Mouse (Mus musculus): Measurements from ENCODE around the gene Cldn20. TPM values are rescaled to one million over a fixed set of nuclear protein-coding genes. Genes with fewer than 3 reads are reported as not detected.

Cldn20 gene
- polyA plus RNA-seq, 1 experiment from 2014 or later, result not detected

DNA sequence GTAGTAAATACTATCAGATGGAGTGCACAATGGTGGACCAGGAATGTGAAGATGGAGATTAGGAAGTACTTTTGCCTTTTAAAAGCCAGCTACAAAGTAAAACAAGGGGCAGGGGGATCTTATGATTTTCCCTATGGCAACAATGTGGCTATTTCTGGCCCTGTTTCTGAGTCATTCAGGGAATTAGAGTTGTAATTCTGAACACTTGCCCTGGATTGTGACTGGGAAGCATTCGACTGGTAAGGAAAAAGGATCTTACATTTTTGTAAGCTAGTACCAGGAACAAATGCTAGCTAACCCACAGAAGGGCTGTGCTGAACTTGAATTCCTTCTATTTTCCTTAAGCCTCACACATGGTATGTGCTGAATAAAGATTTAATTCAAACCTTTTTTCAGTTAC is 713 bp upstream of the Cldn20 start:
- DNase-seq, result no peak
- 81% methylated on average over 1 of the region's 1 CpGs for WGBS (ENCODE audit: insufficient replicate concordance)
- Histone ChIP-seq H3K27me3 (ENCODE audit: insufficient read depth, low read length) (no peaks in the 10 kb centered on the region), H3K9ac (replicated peaks) (no peak overlapping the region), H3K36me3 (replicated peaks; ENCODE audit: insufficient read depth, low read length) (no peaks in the 10 kb centered on the region; the same call in none of the 2 replicates), H3K4me1 (ENCODE audit: insufficient read depth) (no peaks in the 10 kb centered on the region), H3K4me3 (ENCODE audit: low read depth, low read length) (no peak overlapping the region), H3K27ac (ENCODE audit: low read depth) (no peak overlapping the region), H3K4me2 (ENCODE audit: low read depth, low read length) (no peak overlapping the region), H3K9me3 (ENCODE audit: low read length) (no peaks in the 10 kb centered on the region)
- no peak for TF ChIP-seq EP300 (IDR thresholded peaks at IDR 0.05; ENCODE audit: low read depth)
- no peak for TF ChIP-seq CTCF (IDR thresholded peaks at IDR 0.05; ENCODE audit: low read depth)
- no peak for ATAC-seq

DNA sequence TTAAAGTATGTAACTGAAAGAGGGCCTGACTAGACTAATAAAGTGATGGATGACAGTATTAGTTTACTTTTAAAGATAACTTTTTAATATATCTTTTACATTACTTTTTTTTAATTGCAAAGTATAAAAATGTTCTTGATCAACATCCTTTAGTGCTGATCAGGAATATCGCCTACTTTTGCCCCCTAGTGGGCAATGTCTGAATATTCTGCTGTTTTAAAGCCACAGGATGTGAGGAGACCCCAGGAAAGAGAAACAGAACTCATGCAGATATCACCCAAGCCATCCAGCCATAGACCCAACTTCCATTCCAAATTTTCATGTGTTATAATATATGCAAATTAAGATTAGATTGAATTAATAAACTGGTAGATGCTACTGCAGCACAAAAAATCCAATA is 1.1 kb downstream of the Cldn20 start:
- DNase-seq, result no peak
- no peaks in the 10 kb centered on the region for H3K27me3 ChIP-seq (ENCODE audit: insufficient read depth, low read length)
- H3K9me3 ChIP-seq (ENCODE audit: low read length), result no peaks in the 10 kb centered on the region
- no peak overlapping the region for H3K4me3 ChIP-seq (ENCODE audit: low read depth, low read length)
- 29% methylated on average over 1 of the region's 1 CpGs for WGBS (ENCODE audit: insufficient replicate concordance)
- no peak for ATAC-seq
- H3K27ac ChIP-seq (ENCODE audit: low read depth), result no peak overlapping the region
- no peaks in the 10 kb centered on the region for H3K4me1 ChIP-seq (ENCODE audit: insufficient read depth)
- no peaks in the 10 kb centered on the region; the same call in none of the 2 replicates for H3K36me3 ChIP-seq (replicated peaks; ENCODE audit: insufficient read depth, low read length)
- TF ChIP-seq CTCF (IDR thresholded peaks at IDR 0.05; ENCODE audit: low read depth), result peak; percentile 60
- no peak for TF ChIP-seq EP300 (IDR thresholded peaks at IDR 0.05; ENCODE audit: low read depth)
- no peak overlapping the region for H3K4me2 ChIP-seq (ENCODE audit: low read depth, low read length)
- H3K9ac ChIP-seq (replicated peaks), result no peak overlapping the region

- 66% methylated on average over 2 of the region's 2 CpGs for WGBS (ENCODE audit: insufficient replicate concordance)
- H3K27ac ChIP-seq (ENCODE audit: low read depth), result no peak overlapping the region
- H3K9ac ChIP-seq (replicated peaks), result no peak overlapping the region
- H3K4me1 ChIP-seq (ENCODE audit: insufficient read depth), result no peaks in the 10 kb centered on the region
- peaks cover 9% of the 10 kb centered on the region for H3K36me3 ChIP-seq (replicated peaks; ENCODE audit: insufficient read depth, low read length)
- H3K27me3 ChIP-seq (ENCODE audit: insufficient read depth, low read length), result no peaks in the 10 kb centered on the region
- ATAC-seq, result no peak
- H3K4me2 ChIP-seq (ENCODE audit: low read depth, low read length), result no peak overlapping the region
- H3K9me3 ChIP-seq (ENCODE audit: low read length), result no peaks in the 10 kb centered on the region
- no peak for DNase-seq
- TF ChIP-seq CTCF (IDR thresholded peaks at IDR 0.05; ENCODE audit: low read depth), result no peak
- no peak for TF ChIP-seq EP300 (IDR thresholded peaks at IDR 0.05; ENCODE audit: low read depth)
- H3K4me3 ChIP-seq (ENCODE audit: low read depth, low read length), result no peak overlapping the region
These were observed 8.0 kb downstream of the Cldn20 start for GRCm38 (mm10) chr17:3540304-3540703.

GRCm38 (mm10) chr17:3541033-3541432 is 8.7 kb downstream of the Cldn20 start:
- ATAC-seq (no peak), DNase-seq (no peak)
- Histone ChIP-seq H3K27me3 (ENCODE audit: insufficient read depth, low read length) (no peaks in the 10 kb centered on the region), H3K27ac (ENCODE audit: low read depth) (no peak overlapping the region), H3K4me3 (ENCODE audit: low read depth, low read length) (no peak overlapping the region), H3K36me3 (replicated peaks; ENCODE audit: insufficient read depth, low read length) (peaks cover 13% of the 10 kb centered on the region), H3K4me2 (ENCODE audit: low read depth, low read length) (no peak overlapping the region), H3K9me3 (ENCODE audit: low read length) (no peaks in the 10 kb centered on the region), H3K9ac (replicated peaks) (no peak overlapping the region), H3K4me1 (ENCODE audit: insufficient read depth) (no peaks in the 10 kb centered on the region)
- WGBS (ENCODE audit: insufficient replicate concordance), result 81% methylated on average over 5 of the region's 5 CpGs
- TF ChIP-seq CTCF (IDR thresholded peaks at IDR 0.05; ENCODE audit: low read depth) (no peak), EP300 (IDR thresholded peaks at IDR 0.05; ENCODE audit: low read depth) (no peak)

DNA sequence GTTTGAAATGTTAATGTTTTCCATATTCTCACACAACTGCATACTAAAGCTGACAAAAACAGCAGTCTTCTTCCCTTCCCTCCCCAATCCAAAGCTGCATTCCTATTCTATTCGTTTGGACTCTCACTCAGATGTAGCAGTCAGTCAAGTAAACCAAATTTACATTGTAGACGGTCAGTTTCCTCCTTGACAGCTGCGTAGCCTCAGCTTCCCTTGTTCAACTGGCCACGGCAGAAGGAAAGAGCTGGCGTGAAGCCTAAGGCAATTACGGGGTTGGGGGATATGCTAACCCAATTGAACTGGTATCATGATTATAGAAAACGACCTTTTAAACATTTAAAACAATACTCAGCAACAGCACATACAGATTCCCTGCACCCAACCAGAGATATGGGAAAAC is 15.4 kb downstream of the Cldn20 start:
- Histone ChIP-seq H3K27me3 (ENCODE audit: insufficient read depth, low read length) (no peaks in the 10 kb centered on the region), H3K9ac (replicated peaks) (no peak overlapping the region), H3K4me1 (ENCODE audit: insufficient read depth) (no peaks in the 10 kb centered on the region), H3K9me3 (ENCODE audit: low read length) (no peaks in the 10 kb centered on the region), H3K36me3 (replicated peaks; ENCODE audit: insufficient read depth, low read length) (peaks cover 7% of the 10 kb centered on the region), H3K4me3 (ENCODE audit: low read depth, low read length) (no peak overlapping the region), H3K27ac (ENCODE audit: low read depth) (no peak overlapping the region), H3K4me2 (ENCODE audit: low read depth, low read length) (no peak overlapping the region)
- WGBS (ENCODE audit: insufficient replicate concordance), result 67% methylated on average over 7 of the region's 7 CpGs
- DNase-seq (no peak), ATAC-seq (no peak)
- no peak for TF ChIP-seq CTCF (IDR thresholded peaks at IDR 0.05; ENCODE audit: low read depth)
- TF ChIP-seq EP300 (IDR thresholded peaks at IDR 0.05; ENCODE audit: low read depth), result no peak

DNA sequence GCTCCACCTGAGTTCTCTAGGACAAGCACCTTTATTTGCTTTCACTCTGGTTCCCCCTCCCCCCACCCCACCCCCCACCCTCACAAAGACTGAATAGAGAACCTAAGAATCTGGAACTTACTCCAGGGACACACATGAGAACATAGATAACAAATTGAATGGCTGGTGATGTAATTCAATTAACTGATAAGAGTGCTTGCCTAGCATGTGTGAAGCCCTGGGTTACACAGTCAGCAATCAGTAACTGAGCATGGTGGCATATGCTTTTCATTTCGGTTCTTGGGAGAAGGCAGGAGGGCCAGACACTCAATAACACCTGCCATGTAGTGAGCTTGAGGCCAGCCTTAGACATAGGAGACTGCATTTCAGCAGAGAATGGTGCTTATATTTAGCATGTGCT is 23.9 kb downstream of the Cldn20 start:
- 0 out of 2 replicates have a peak, but pooled peaks cover 3% of the 10 kb centered on the region for H3K36me3 ChIP-seq (replicated peaks; ENCODE audit: insufficient read depth, low read length)
- peak overlapping the region; percentile 88 for H3K4me2 ChIP-seq (ENCODE audit: low read depth, low read length)
- DNase-seq, result no peak
- ATAC-seq, result no peak
- H3K4me1 ChIP-seq (ENCODE audit: insufficient read depth), result peaks cover 15% of the 10 kb centered on the region
- H3K4me3 ChIP-seq (ENCODE audit: low read depth, low read length), result no peak overlapping the region
- peak overlapping the region; percentile 89 for H3K27ac ChIP-seq (ENCODE audit: low read depth)
- TF ChIP-seq EP300 (IDR thresholded peaks at IDR 0.05; ENCODE audit: low read depth), result no peak
- no peak for TF ChIP-seq CTCF (IDR thresholded peaks at IDR 0.05; ENCODE audit: low read depth)
- no peaks in the 10 kb centered on the region for H3K27me3 ChIP-seq (ENCODE audit: insufficient read depth, low read length)
- 33% methylated on average over 1 of the region's 1 CpGs for WGBS (ENCODE audit: insufficient replicate concordance)
- H3K9ac ChIP-seq (replicated peaks), result no peak overlapping the region
- no peaks in the 10 kb centered on the region for H3K9me3 ChIP-seq (ENCODE audit: low read length)
